Mouse (Mus musculus) spleen, adult 12 weeks (tissue): Measurements from ENCODE around the gene Ero1l.

Experiments
- DNase-seq: peaks from one replicate; pipeline ENCODE4 v3.0.0; 2022; ENCODE audit warnings: low spot score

The Ero1l gene

GRCm38 (mm10) chr14:45304389-45304788 is 14.2 kb downstream of the Ero1l start:
- no peak for DNase-seq

GRCm38 (mm10) chr14:45303939-45304338 is 14.6 kb downstream of the Ero1l start:
- no peak for DNase-seq

GRCm38 (mm10) chr14:45291608-45292007 is 27.0 kb downstream of the Ero1l start:
- DNase-seq = no peak

GRCm38 (mm10) chr14:45282066-45282465 is 36.5 kb downstream of the Ero1l start:
- no peak for DNase-seq

- no peak for DNase-seq
These were observed 42.8 kb downstream of the Ero1l start for GRCm38 (mm10) chr14:45275816-45276215.

- DNase-seq = no peak
These were observed 54.6 kb downstream of the Ero1l start for GRCm38 (mm10) chr14:45263831-45264592.

- DNase-seq = no peak
These were observed 67.0 kb downstream of the Ero1l start for GRCm38 (mm10) chr14:45251548-45252076.

- DNase-seq = no peak
These were observed 77.0 kb downstream of the Ero1l start for GRCm38 (mm10) chr14:45241613-45242012.

- no peak for DNase-seq
These were observed 79.5 kb downstream of the Ero1l start for GRCm38 (mm10) chr14:45239042-45239441.
